Mouse (Mus musculus) kidney, embryonic 15.5 days (tissue): ENCODE results near the gene Zfp978. TPM values are rescaled to one million over a fixed set of nuclear protein-coding genes. Genes with fewer than 3 reads are reported as not detected.
"Not testable (repeated sequence)": the region's sequence is repeated elsewhere in the genome, so short reads cannot be mapped to it uniquely, and the experiment has no call there.

ENCODE experiments used
- ATAC-seq: fragments of 200-750 bp; cut with Nextera tagmentation; replicated peaks from 2 replicates; pipeline ENCODE4 v1.8.0; 2017; ENCODE audit warnings: moderate TSS enrichment; ENCODE audit not compliant: low FRiP score
- H3K27ac ChIP-seq: fragments of 300-500 bp; sonication (generic); 2 replicates; pipeline ENCODE4 v1.5.1; 2015; ENCODE audit warnings: mild to moderate bottlenecking, inconsistent platforms
- H3K27me3 ChIP-seq: fragments of 300-500 bp; sonication (generic); 2 replicates; pipeline ENCODE4 v1.6.1; 2015; ENCODE audit warnings: inconsistent platforms
- H3K36me3 ChIP-seq: fragments of 300-500 bp; sonication (generic); 2 replicates; pipeline ENCODE4 v1.6.1; 2015; ENCODE audit warnings: inconsistent platforms
- H3K4me1 ChIP-seq: fragments of 300-500 bp; sonication (generic); 2 replicates; pipeline ENCODE4 v1.6.1; 2015; ENCODE audit warnings: inconsistent platforms
- H3K4me2 ChIP-seq: fragments of 300-500 bp; sonication (generic); 2 replicates; pipeline ENCODE4 v1.6.1; 2015; ENCODE audit warnings: moderate library complexity, mild to moderate bottlenecking, inconsistent platforms
- H3K4me3 ChIP-seq: fragments of 300-500 bp; sonication (generic); replicated peaks from 2 replicates; pipeline ENCODE4 v1.5.1; 2015; ENCODE audit warnings: mild to moderate bottlenecking, inconsistent platforms
- H3K9ac ChIP-seq: fragments of 300-500 bp; sonication (generic); 2 replicates; pipeline ENCODE4 v1.6.1; 2015; ENCODE audit warnings: mild to moderate bottlenecking, inconsistent platforms
- H3K9me3 ChIP-seq: fragments of 300-500 bp; sonication (generic); replicated peaks from 2 replicates; pipeline ENCODE4 v1.6.1; 2016; ENCODE audit warnings: inconsistent platforms
- WGBS: fragments of 180-500 bp; shearing (Covaris S2); methylation state at CpG from one replicate; pipeline ENCODE4 v1.1.7; 2015; ENCODE audit warnings: mixed read lengths; 5-methylcytosine and 5-hydroxymethylcytosine counted together
- polyA plus RNA-seq: library from polyadenylated mRNA; unstranded; fragments of >200 nt; fragmentation: Nextera tagmentation; extraction: Ambion mirVana; gene quantifications from 2 replicates; pipeline ENCODE4 v1.2.1, GENCODE M21; 2015

Gene Zfp978
- polyA plus RNA-seq, 1 experiment from 2014 or later: not detected

- H3K27ac ChIP-seq, H3K4me1 ChIP-seq: not testable (repeated sequence)
Observed at GRCm38 (mm10) chr4:147361872-147362271, 769 bp downstream of the Zfp978 start.

DNA sequence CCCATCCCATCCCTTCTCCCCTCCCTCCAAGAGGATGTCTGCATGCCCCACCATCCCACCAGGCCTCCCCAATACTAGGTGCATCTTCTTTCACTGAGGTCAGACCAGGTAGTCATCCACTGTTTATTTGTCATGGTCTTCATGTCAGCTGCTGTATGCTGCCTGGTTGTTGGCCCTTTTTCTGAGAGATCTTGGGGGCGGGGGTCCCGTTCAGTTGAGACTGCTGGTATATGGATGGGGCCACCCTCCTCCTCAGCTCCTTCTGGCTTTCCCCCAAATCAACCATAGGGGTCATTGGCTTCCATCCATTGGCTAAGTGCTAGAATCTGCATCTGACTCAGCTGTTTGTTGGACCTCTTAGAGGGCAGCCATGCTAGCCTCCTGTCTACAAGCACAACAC, 8.5 kb downstream of the Zfp978 start:
- 0 out of 2 replicates have a peak, but pooled peaks have one; percentile 46 for ATAC-seq
- no CpG with 5 or more reads among the region's 2 CpGs for WGBS
- H3K36me3 ChIP-seq, H3K9ac ChIP-seq, H3K27ac ChIP-seq, H3K4me3 ChIP-seq, H3K27me3 ChIP-seq, H3K4me2 ChIP-seq, H3K9me3 ChIP-seq, H3K4me1 ChIP-seq: not testable (repeated sequence)

More at GRCm38 (mm10) chr4:147361872-147362271, 769 bp downstream of the Zfp978 start:
- not testable (repeated sequence) for H3K4me2 ChIP-seq, H3K9ac ChIP-seq, H3K4me3 ChIP-seq, H3K27me3 ChIP-seq, ATAC-seq, H3K9me3 ChIP-seq, H3K36me3 ChIP-seq
- no CpG with 5 or more reads among the region's 1 CpGs for WGBS

DNA sequence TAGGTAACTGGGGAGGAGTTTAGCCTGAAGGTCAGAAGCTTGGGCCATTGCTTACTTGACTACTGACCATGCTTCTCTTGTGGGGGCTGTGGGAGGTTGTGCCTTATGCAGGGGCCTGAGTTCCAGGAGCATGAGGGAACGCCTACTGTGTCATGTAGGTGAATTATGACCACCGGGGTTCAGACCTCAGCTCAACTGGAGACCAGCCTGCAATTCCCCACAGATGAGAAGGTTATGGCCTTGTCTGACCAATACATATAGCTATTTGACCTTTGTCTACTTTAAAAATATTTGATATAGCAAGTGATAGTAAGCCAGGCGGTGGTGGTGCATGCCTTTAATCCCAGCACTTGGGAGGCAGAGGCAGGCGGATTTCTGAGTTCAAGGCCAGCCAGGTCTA, 22.1 kb downstream of the Zfp978 start:
- H3K27ac ChIP-seq, H3K9ac ChIP-seq, H3K36me3 ChIP-seq, H3K27me3 ChIP-seq, H3K9me3 ChIP-seq, H3K4me1 ChIP-seq, H3K4me2 ChIP-seq, H3K4me3 ChIP-seq, ATAC-seq: not testable (repeated sequence)
- 91% methylated on average over 4 of the region's 4 CpGs for WGBS

DNA sequence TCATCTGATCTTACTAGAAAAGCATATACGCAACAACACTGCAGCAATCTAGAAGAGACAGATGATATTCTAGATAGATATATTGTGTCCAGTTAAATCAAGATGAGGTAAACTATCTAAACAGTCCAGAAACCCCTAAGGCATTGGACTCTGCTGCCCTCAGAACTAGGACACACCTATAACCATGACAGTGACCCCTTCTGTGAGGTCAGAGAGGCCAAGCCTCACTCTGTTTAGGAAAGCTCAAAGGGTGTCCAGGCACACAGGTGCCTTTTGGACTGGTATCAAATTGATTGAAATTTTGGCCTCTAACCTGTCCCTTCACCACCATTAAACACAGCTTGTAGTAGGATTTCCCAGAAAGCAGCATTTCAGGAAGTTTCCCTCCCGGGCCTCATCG, 36.1 kb downstream of the Zfp978 start:
- H3K4me2 ChIP-seq, ATAC-seq, H3K36me3 ChIP-seq, H3K27me3 ChIP-seq, H3K27ac ChIP-seq, H3K9ac ChIP-seq, H3K4me1 ChIP-seq, H3K4me3 ChIP-seq: not testable (repeated sequence)
- WGBS: 87% methylated on average over 3 of the region's 3 CpGs
- H3K9me3 ChIP-seq: peaks cover 39% of the 10 kb centered on the region

- not testable (repeated sequence) for H3K4me1 ChIP-seq, H3K27ac ChIP-seq, H3K36me3 ChIP-seq, H3K27me3 ChIP-seq, H3K4me3 ChIP-seq, ATAC-seq, H3K9ac ChIP-seq, H3K4me2 ChIP-seq
- WGBS: 79% methylated on average over 6 of the region's 6 CpGs
- peaks cover 45% of the 10 kb centered on the region for H3K9me3 ChIP-seq
Observed at GRCm38 (mm10) chr4:147397934-147398682, 37.0 kb downstream of the Zfp978 start.

- H3K27ac ChIP-seq, H3K9ac ChIP-seq, H3K4me1 ChIP-seq, H3K4me2 ChIP-seq, H3K4me3 ChIP-seq, H3K27me3 ChIP-seq, ATAC-seq, H3K36me3 ChIP-seq: not testable (repeated sequence)
- peaks cover 52% of the 10 kb centered on the region for H3K9me3 ChIP-seq
- WGBS: 75% methylated on average over 1 of the region's 1 CpGs
Observed at GRCm38 (mm10) chr4:147398741-147399140, 37.6 kb downstream of the Zfp978 start.

- not testable (repeated sequence) for H3K36me3 ChIP-seq, H3K9ac ChIP-seq, H3K4me3 ChIP-seq, H3K27me3 ChIP-seq, H3K27ac ChIP-seq, ATAC-seq, H3K4me2 ChIP-seq, H3K4me1 ChIP-seq
- peaks cover 58% of the 10 kb centered on the region for H3K9me3 ChIP-seq
- 80% methylated on average over 3 of the region's 3 CpGs for WGBS
Observed at GRCm38 (mm10) chr4:147399505-147399904, 38.4 kb downstream of the Zfp978 start.

- H3K36me3 ChIP-seq, H3K27ac ChIP-seq, H3K9ac ChIP-seq, H3K4me2 ChIP-seq, H3K27me3 ChIP-seq, ATAC-seq, H3K4me1 ChIP-seq, H3K4me3 ChIP-seq: not testable (repeated sequence)
- WGBS: 83% methylated on average over 8 of the region's 8 CpGs
- peaks cover 56% of the 10 kb centered on the region for H3K9me3 ChIP-seq
Observed at GRCm38 (mm10) chr4:147400031-147400847, 39.1 kb downstream of the Zfp978 start.

GRCm38 (mm10) chr4:147400848-147401715, 40.0 kb downstream of the Zfp978 start:
- not testable (repeated sequence) for H3K27ac ChIP-seq, ATAC-seq, H3K9ac ChIP-seq, H3K4me3 ChIP-seq, H3K4me1 ChIP-seq, H3K4me2 ChIP-seq, H3K27me3 ChIP-seq, H3K36me3 ChIP-seq
- peaks cover 56% of the 10 kb centered on the region for H3K9me3 ChIP-seq
- 84% methylated on average over 17 of the region's 17 CpGs for WGBS

DNA sequence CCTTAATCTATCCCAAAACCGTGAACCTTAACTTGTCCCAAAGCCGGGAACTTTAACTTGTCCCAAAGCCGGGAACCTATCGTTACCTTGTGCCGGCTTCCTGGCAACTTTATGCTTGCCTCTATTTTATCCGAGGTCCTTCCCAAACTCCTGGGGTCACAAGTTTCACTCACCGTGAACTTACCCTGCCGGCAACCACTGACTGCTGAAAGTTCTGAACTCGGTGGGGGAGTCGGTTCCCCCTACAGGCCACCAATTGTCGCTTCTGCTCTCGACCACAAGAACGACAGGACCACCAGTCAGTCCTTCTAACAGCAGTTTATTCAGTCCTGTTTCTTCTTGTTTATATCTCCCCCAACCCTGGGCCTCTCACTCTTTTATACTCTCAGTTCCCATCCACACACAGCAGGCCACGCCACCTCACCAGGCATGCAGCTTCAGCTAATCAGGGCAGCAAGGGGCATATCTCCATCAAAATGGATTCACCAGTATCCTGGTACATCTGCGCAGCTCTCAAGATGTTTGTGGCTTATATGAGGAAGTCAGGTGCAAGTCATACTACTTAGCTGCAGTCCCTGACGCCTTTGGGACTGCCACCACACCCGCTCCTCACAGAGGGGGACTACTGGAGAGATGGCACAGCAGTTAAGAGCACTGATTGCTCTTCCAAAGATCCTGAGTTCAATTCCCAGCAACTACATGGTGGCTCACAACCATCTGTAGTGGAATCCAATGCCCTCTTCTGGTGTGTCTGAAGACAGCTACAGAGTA, 40.8 kb downstream of the Zfp978 start:
- not testable (repeated sequence) for H3K4me2 ChIP-seq, H3K9ac ChIP-seq, ATAC-seq, H3K4me3 ChIP-seq, H3K36me3 ChIP-seq, H3K27me3 ChIP-seq, H3K4me1 ChIP-seq, H3K27ac ChIP-seq
- peaks cover 53% of the 10 kb centered on the region for H3K9me3 ChIP-seq
- 83% methylated on average over 17 of the region's 17 CpGs for WGBS

GRCm38 (mm10) chr4:147402507-147402890, 41.4 kb downstream of the Zfp978 start:
- not testable (repeated sequence) for H3K36me3 ChIP-seq, H3K9ac ChIP-seq, H3K4me2 ChIP-seq, H3K27me3 ChIP-seq, H3K4me1 ChIP-seq, ATAC-seq, H3K27ac ChIP-seq, H3K4me3 ChIP-seq
- peaks cover 53% of the 10 kb centered on the region for H3K9me3 ChIP-seq
- 22% methylated on average over 1 of the region's 1 CpGs for WGBS
